Mouse (Mus musculus) CH12.LX (cell line): ENCODE measurements around the gene Tcl1. TPM values are rescaled to one million over a fixed set of nuclear protein-coding genes. Genes with fewer than 3 reads are reported as not detected.

Source experiments
- DNase-seq: peaks from one replicate; pipeline ENCODE4 v3.0.0-alpha.2; 2013; ENCODE audit errors: extremely low read depth
- H3K27ac ChIP-seq: 2 replicates; pipeline ENCODE4 v1.5.1; 2012; ENCODE audit warnings: low read depth, mild to moderate bottlenecking, control low read depth, moderate library complexity; ENCODE audit not compliant: insufficient read depth
- H3K27me3 ChIP-seq: replicated peaks from 2 replicates; pipeline ENCODE3; 2012; ENCODE audit warnings: inconsistent platforms
- H3K36me3 ChIP-seq, 2 experiments: replicated peaks in 1 of 2; 2 replicates each; pipeline versions ENCODE3 to v1.6.1; 2012; ENCODE audit warnings: inconsistent platforms in 1 of 2, low read length in 1 of 2, mild to moderate bottlenecking in 1 of 2, mixed read lengths in 1 of 2, moderate library complexity in 1 of 2; ENCODE audit not compliant: control insufficient read depth in 1 of 2, insufficient read depth in 1 of 2
- H3K4me1 ChIP-seq, 2 experiments: 2 replicates each; pipeline ENCODE4 v1.6.1; 2012; ENCODE audit warnings: inconsistent platforms in 1 of 2, moderate library complexity in 1 of 2; ENCODE audit not compliant: insufficient read depth in 2 of 2, control insufficient read depth in 1 of 2
- H3K4me2 ChIP-seq: 2 replicates; pipeline ENCODE4 v1.6.1; 2012; ENCODE audit warnings: low read depth, mild to moderate bottlenecking, control low read depth; ENCODE audit not compliant: poor library complexity, insufficient read depth, severe bottlenecking
- H3K4me3 ChIP-seq, 3 experiments: fragments of 150-350 bp in 1 of 3; sonication (generic) in 1 of 3; replicated peaks in 1 of 3; 2 replicates each; pipeline versions ENCODE3 to v1.5.1; 2011 to 2012; ENCODE audit warnings: low read depth in 2 of 3, low read length in 2 of 3, mild to moderate bottlenecking in 2 of 3, moderate library complexity in 2 of 3, control low read depth in 1 of 3, improper control_type of control experiment in 1 of 3, inconsistent platforms in 1 of 3, mixed read lengths in 1 of 3; ENCODE audit not compliant: poor library complexity in 1 of 3
- H3K79me2 ChIP-seq: replicated peaks from 2 replicates; pipeline ENCODE4 v1.6.1; 2012; ENCODE audit warnings: mild to moderate bottlenecking, moderate library complexity; ENCODE audit not compliant: control insufficient read depth, poor library complexity, insufficient read depth, severe bottlenecking; ENCODE audit errors: extremely low read depth
- H3K9ac ChIP-seq: 2 replicates; pipeline ENCODE4 v1.6.1; 2012; ENCODE audit warnings: low read depth, mild to moderate bottlenecking, control low read depth, moderate library complexity; ENCODE audit not compliant: insufficient read depth
- H3K9me3 ChIP-seq: replicated peaks from 2 replicates; pipeline ENCODE3; 2012; ENCODE audit warnings: low read length, inconsistent platforms, mixed read lengths
- BHLHE40 ChIP-seq: IDR thresholded peaks from 2 replicates; pipeline ENCODE4 v1.6.1; 2011; ENCODE audit warnings: mild to moderate bottlenecking, low read depth, low read length, improper control_type of control experiment
- CHD1 ChIP-seq: IDR thresholded peaks from 2 replicates; pipeline ENCODE4 v1.6.1; 2012; ENCODE audit warnings: low read depth, low read length, improper control_type of control experiment, inconsistent platforms
- E2F4 ChIP-seq: IDR thresholded peaks from 2 replicates; pipeline ENCODE4 v1.6.1; 2011; ENCODE audit warnings: low read depth, low read length, improper control_type of control experiment; ENCODE audit not compliant: insufficient replicate concordance
- EP300 ChIP-seq: IDR thresholded peaks from 2 replicates; pipeline ENCODE4 v1.6.1; 2011; ENCODE audit warnings: low read length, improper control_type of control experiment
- ETS1 ChIP-seq: conservative IDR thresholded peaks from 2 replicates; pipeline ENCODE4 v1.6.1; 2012; ENCODE audit warnings: low read depth, mild to moderate bottlenecking, inconsistent platforms, low read length, improper control_type of control experiment, moderate library complexity
- GABPA ChIP-seq: IDR thresholded peaks from 2 replicates; pipeline ENCODE4 v1.6.1; 2012; ENCODE audit warnings: low read depth, low read length, improper control_type of control experiment, inconsistent platforms; ENCODE audit not compliant: insufficient replicate concordance
- IRF4 ChIP-seq: IDR thresholded peaks from 2 replicates; pipeline ENCODE4 v1.6.1; 2014; ENCODE audit warnings: low read depth, mild to moderate bottlenecking, inconsistent platforms, low read length, improper control_type of control experiment
- JUN ChIP-seq: IDR thresholded peaks from 2 replicates; pipeline ENCODE4 v1.6.1; 2011; ENCODE audit warnings: low read depth, mild to moderate bottlenecking, low read length, improper control_type of control experiment, moderate library complexity; ENCODE audit not compliant: insufficient read depth
- MAZ ChIP-seq: IDR thresholded peaks from 2 replicates; pipeline ENCODE4 v1.6.1; 2012; ENCODE audit warnings: low read depth, mild to moderate bottlenecking, inconsistent platforms, low read length, improper control_type of control experiment, moderate library complexity
- MYC ChIP-seq: IDR thresholded peaks from 2 replicates; pipeline ENCODE4 v1.6.1; 2011; ENCODE audit warnings: low read depth, mild to moderate bottlenecking, improper control_type of control experiment, low read length
- POLR2A ChIP-seq: IDR thresholded peaks from 2 replicates; pipeline ENCODE4 v1.6.1; 2011; ENCODE audit warnings: low read depth, mild to moderate bottlenecking, improper control_type of control experiment, low read length
- POLR2AphosphoS2 ChIP-seq: IDR thresholded peaks from 2 replicates; pipeline ENCODE4 v1.6.1; 2011; ENCODE audit warnings: low read depth, low read length, improper control_type of control experiment
- RAD21 ChIP-seq: IDR thresholded peaks from 2 replicates; pipeline ENCODE4 v1.6.1; 2011; ENCODE audit warnings: low read depth, mild to moderate bottlenecking, low read length, improper control_type of control experiment, moderate library complexity
- RCOR1 ChIP-seq: conservative IDR thresholded peaks from 2 replicates; pipeline ENCODE4 v1.6.1; 2012; ENCODE audit warnings: low read depth, mild to moderate bottlenecking, inconsistent platforms, low read length, improper control_type of control experiment
- UBTF ChIP-seq: IDR thresholded peaks from 2 replicates; pipeline ENCODE4 v1.6.1; 2012; ENCODE audit warnings: low read depth, mild to moderate bottlenecking, inconsistent platforms, low read length, improper control_type of control experiment, moderate library complexity
- ZC3H11A ChIP-seq: IDR thresholded peaks from 2 replicates; pipeline ENCODE4 v1.6.1; 2012; ENCODE audit warnings: low read depth, mild to moderate bottlenecking, inconsistent platforms, low read length, improper control_type of control experiment
- dilution Hi-C: fragments of 300-500 bp; cut with MboI; formaldehyde crosslinking; loops from 2 replicates; pipeline ENCODE4 v1.14.3; 2020; ENCODE audit warnings: low sequenced_read_pairs; ENCODE audit not compliant: extremely low pct_unique_long_range_greater_than_20kb, extremely low pct_ligation_motif_present
- in situ Hi-C: fragments of 300-500 bp; cut with MboI; formaldehyde crosslinking; loops from 3 replicates; pipeline ENCODE4 v1.14.3; 2019; ENCODE audit warnings: low sequenced_read_pairs, low pct_ligation_motif_present, low pct_unique_long_range_greater_than_20kb, mixed read lengths
- polyA plus RNA-seq: library from polyadenylated mRNA; unstranded; fragments of >175 nt; gene quantifications from 2 replicates; pipeline ENCODE4 v1.2.1, GENCODE M21; 2012; ENCODE audit warnings: low read depth; ENCODE audit not compliant: insufficient read length
- total RNA-seq, 2 experiments: library from RNA; depleted of rRNA; stranded (reverse); fragments of 300-350 nt in 1 of 2; fragments of >200 nt in 1 of 2; gene quantifications; 2 replicates each; pipeline ENCODE4 v1.2.3; 2012 to 2014

The Tcl1 gene
- total and polyA plus RNA-seq, 3 experiments, result not detected

DNA sequence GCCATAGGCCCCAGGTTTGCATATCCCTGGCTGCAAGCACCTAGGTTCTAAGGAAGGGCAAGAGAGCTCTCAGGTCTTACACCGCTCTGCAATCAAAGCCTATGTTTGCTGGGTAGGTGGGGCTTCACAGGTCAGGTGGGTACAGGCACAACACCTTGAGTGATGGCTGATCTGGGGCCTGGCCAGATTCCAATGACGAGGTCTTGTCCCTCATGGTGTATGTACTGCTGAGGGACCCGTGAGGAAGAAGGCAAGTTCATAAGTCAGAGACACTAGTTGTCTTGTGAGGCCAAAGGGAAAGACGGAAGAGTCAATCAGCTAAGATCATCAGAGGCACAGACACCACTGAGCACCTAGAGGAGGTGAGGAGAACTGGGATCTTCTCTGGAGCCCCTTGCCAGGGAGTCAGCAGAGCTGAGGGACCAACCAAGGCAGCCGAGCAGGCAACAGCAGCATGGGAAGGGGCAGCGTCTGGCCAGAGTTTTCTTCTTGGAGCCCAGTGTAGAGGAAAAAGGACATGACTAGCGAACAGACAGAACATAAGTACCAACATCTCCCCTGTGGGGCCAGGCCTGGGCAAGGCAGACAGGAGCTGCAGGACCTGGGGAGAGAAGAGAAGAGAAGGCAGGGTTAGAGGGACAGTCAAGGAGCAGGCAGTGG, 5.4 kb downstream of the Tcl1 start:
- in situ Hi-C loops (no loop called here), dilution Hi-C loops (no loop called here)
- Histone ChIP-seq H3K79me2 (no peaks in the 10 kb centered on the region), H3K9me3 (no peaks in the 10 kb centered on the region), H3K27ac (no peak overlapping the region), H3K4me2 (no peak overlapping the region), H3K4me1 (no peaks in the 10 kb centered on the region), H3K36me3 (no peaks in the 10 kb centered on the region), H3K4me3 (no peak overlapping the region), H3K9ac (no peak overlapping the region), H3K27me3 (peaks cover 87% of the 10 kb centered on the region)
- DNase-seq, result no peak
- no peak for TF ChIP-seq ETS1
- TF ChIP-seq RCOR1, result no peak
- no peak for TF ChIP-seq MYC
- no peak for TF ChIP-seq E2F4
- no peak for TF ChIP-seq POLR2AphosphoS2
- TF ChIP-seq MAZ, result no peak
- no peak for TF ChIP-seq JUN
- TF ChIP-seq ZC3H11A, result no peak
- no peak for TF ChIP-seq CHD1
- no peak for TF ChIP-seq EP300
- TF ChIP-seq RAD21, result no peak
- no peak for TF ChIP-seq POLR2A
- no peak for TF ChIP-seq BHLHE40
- TF ChIP-seq GABPA, result no peak

GRCm38 (mm10) chr12:105209231-105209630, 13.4 kb downstream of the Tcl1 start:
- no peak overlapping the region for H3K4me2 ChIP-seq
- H3K4me3 ChIP-seq, result no peak overlapping the region
- in situ Hi-C loops, result no loop called here
- peaks cover 77% of the 10 kb centered on the region for H3K27me3 ChIP-seq
- H3K4me1 ChIP-seq, result no peaks in the 10 kb centered on the region
- no peak overlapping the region for H3K27ac ChIP-seq
- no peak overlapping the region for H3K9ac ChIP-seq
- DNase-seq, result no peak
- dilution Hi-C loops, result no loop called here
- no peaks in the 10 kb centered on the region for H3K36me3 ChIP-seq
- no peaks in the 10 kb centered on the region for H3K79me2 ChIP-seq
- no peaks in the 10 kb centered on the region for H3K9me3 ChIP-seq
- no peak for TF ChIP-seq JUN
- no peak for TF ChIP-seq UBTF
- TF ChIP-seq RAD21, result no peak
- TF ChIP-seq MAZ, result no peak
- TF ChIP-seq IRF4, result no peak
- no peak for TF ChIP-seq RCOR1
- TF ChIP-seq BHLHE40, result no peak
